ENCODE assay signal across 15 mouse cellular contexts in the genomic region with DNA sequence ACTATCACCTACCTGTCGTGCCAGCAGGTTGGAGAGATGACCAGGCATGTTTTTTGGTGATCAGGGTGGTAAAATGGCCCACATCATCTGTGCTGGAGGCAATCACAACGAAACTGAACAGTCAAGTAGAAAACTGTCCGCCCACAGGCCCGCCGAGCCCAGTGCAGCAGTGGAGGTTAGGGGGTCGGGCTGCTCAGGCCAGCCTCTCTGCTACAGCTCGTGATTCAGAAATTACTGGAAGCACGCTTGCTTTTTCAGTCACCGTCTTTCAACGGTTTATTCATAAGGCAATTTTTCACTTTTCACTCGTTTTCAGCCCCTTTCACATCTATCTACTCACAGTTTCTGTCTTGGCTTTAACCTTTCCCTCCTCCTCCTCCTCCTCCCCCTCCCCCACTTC.
"Had no signal": no experiment of that assay in that cellular context is flagged by ENCODE, and none has a peak within 500 bp of the region (broad histone marks: within the 10 kb centered on the region; RNA-seq: fewer than 3 reads in every experiment).

No protein-coding gene starts in this region.

- H3K4me3 ChIP-seq: neural tube, embryonic 13.5 days; neural tube, embryonic 15.5 days; stomach, embryonic 15.5 days had no signal

- H3K4me1 ChIP-seq: neural tube, embryonic 13.5 days; neural tube, embryonic 15.5 days had no signal

- H3K27ac ChIP-seq: neural tube, embryonic 13.5 days; neural tube, embryonic 15.5 days; stomach, embryonic 15.5 days had no signal

- H3K27me3 ChIP-seq: neural tube, embryonic 13.5 days; neural tube, embryonic 15.5 days; stomach, embryonic 15.5 days had no signal

- H3K9ac ChIP-seq: neural tube, embryonic 13.5 days; neural tube, embryonic 15.5 days; stomach, embryonic 15.5 days had no signal

- H3K9me3 ChIP-seq: neural tube, embryonic 13.5 days; neural tube, embryonic 15.5 days; stomach, embryonic 15.5 days had no signal

- H3K36me3 ChIP-seq: neural tube, embryonic 13.5 days; neural tube, embryonic 15.5 days; stomach, embryonic 15.5 days had no signal

- H3K4me2 ChIP-seq: neural tube, embryonic 13.5 days; neural tube, embryonic 15.5 days; stomach, embryonic 15.5 days had no signal

- DNase-seq: retina, postnatal 1 day; right cerebral cortex, adult 18-20 months; right cerebral cortex, postnatal 14 days; right cerebral cortex, postnatal 25 days; right cerebral cortex, postnatal 4 days; spleen, adult 18-20 months; thymus, adult 18-20 months; thymus, adult 2 months; thymus, postnatal 14 days; thymus, postnatal 25 days; thymus, postnatal 36 days; thymus, postnatal 4 days had no signal
